Mouse (Mus musculus): ENCODE results near the gene Pnkp. TPM values are rescaled to one million over a fixed set of nuclear protein-coding genes. Genes with fewer than 3 reads are reported as not detected.

The Pnkp gene
- polyA plus RNA-seq, 1 experiment from 2014 or later, result 38.7 TPM

DNA sequence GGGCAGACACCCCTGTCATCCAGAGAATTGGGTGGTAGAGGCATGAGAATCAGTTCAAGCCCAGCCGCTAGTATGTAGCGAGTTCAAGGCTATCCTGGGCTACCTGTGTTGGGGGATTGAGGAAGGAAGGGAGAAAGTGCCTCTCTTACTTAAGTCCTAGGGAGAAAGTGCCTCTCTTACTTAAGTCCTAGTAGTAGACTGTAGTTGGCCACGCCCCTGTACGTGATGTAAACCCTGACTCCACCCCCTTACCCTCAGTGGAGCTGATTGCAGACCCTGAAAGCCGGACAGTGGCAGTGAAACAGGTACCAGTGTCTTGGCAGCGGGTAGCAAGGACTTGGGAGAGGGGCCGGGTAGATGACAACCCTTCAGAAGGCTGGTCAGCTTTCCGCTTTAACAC, 966 bp downstream of the Pnkp start:
- Histone ChIP-seq H3K36me3 (ENCODE audit: insufficient read depth, low read length) (peaks cover 20% of the 10 kb centered on the region), H3K4me3 (ENCODE audit: low read length) (peak overlapping the region; percentile 86), H3K4me2 (replicated peaks; ENCODE audit: low read depth, low read length) (peak overlapping the region; percentile 93), H3K4me1 (ENCODE audit: insufficient read depth, low read length) (peaks cover 52% of the 10 kb centered on the region), H3K9me3 (ENCODE audit: low read length) (no peaks in the 10 kb centered on the region), H3K27me3 (ENCODE audit: insufficient read depth, low read length) (no peaks in the 10 kb centered on the region), H3K9ac (replicated peaks; ENCODE audit: low read length) (peak overlapping the region; percentile 90), H3K27ac (ENCODE audit: low read length) (peak overlapping the region; percentile 95)
- no peak for ATAC-seq (ENCODE audit: low FRiP score, low TSS enrichment)
- 25% methylated on average over 8 of the region's 8 CpGs for WGBS

GRCm38 (mm10) chr7:44859896-44860295, 3.0 kb downstream of the Pnkp start:
- Histone ChIP-seq H3K4me2 (replicated peaks; ENCODE audit: low read depth, low read length) (no peak overlapping the region), H3K36me3 (ENCODE audit: insufficient read depth, low read length) (peaks cover 34% of the 10 kb centered on the region), H3K4me1 (ENCODE audit: insufficient read depth, low read length) (peaks cover 41% of the 10 kb centered on the region), H3K27ac (ENCODE audit: low read length) (no peak overlapping the region), H3K9ac (replicated peaks; ENCODE audit: low read length) (no peak overlapping the region), H3K27me3 (ENCODE audit: insufficient read depth, low read length) (no peaks in the 10 kb centered on the region), H3K4me3 (ENCODE audit: low read length) (no peak overlapping the region), H3K9me3 (ENCODE audit: low read length) (no peaks in the 10 kb centered on the region)
- no peak for ATAC-seq (ENCODE audit: low FRiP score, low TSS enrichment)
- 89% methylated on average over 11 of the region's 11 CpGs for WGBS

DNA sequence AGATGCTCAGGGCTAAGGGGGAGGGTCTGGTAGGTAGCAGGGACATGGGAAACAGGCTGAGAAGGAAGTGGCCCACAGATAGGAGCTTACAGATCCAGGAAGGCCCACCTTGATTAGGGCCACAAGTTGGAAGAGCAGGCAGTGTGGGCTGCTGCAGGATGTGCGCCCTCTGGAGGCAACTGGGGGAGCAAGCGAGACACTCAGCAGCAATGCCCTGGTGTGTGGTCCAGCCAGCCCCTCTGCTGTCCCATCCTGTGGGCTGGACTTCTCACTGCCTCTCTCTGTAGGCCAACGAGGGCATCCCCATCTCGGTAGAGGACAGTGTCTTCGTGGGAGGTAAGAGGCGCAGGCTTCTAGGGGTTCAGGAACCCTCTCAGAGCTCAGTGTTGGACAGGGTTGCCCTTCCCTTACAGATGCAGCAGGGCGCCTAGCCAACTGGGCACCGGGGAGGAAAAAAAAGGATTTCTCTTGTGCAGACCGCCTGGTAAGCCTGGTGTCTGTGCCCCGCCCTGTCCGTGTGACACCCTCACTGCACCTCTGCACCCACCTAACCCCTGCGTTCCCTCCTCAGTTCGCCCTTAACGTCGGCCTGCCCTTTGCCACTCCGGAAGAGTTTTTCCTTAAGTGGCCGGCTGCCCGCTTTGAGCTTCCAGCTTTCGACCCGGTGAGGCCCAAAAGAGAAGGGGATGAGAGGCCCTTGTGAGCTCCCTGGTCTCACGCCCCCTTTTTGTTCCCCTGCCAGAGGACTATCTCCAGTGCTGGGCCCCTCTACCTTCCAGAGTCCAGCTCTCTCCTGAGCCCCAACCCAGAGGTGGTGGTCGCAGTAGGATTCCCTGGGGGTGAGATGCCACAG, 3.9 kb downstream of the Pnkp start:
- Histone ChIP-seq H3K9ac (replicated peaks; ENCODE audit: low read length) (0 out of 2 replicates have a peak overlapping the region, but pooled peaks have one; percentile 28), H3K27me3 (ENCODE audit: insufficient read depth, low read length) (no peaks in the 10 kb centered on the region), H3K4me2 (replicated peaks; ENCODE audit: low read depth, low read length) (no peak overlapping the region), H3K4me3 (ENCODE audit: low read length) (no peak overlapping the region), H3K4me1 (ENCODE audit: insufficient read depth, low read length) (peaks cover 41% of the 10 kb centered on the region), H3K36me3 (ENCODE audit: insufficient read depth, low read length) (peaks cover 40% of the 10 kb centered on the region), H3K27ac (ENCODE audit: low read length) (peak overlapping the region; percentile 60), H3K9me3 (ENCODE audit: low read length) (no peaks in the 10 kb centered on the region)
- ATAC-seq (ENCODE audit: low FRiP score, low TSS enrichment), result peak; percentile 39
- WGBS, result 56% methylated on average over 22 of the region's 22 CpGs

DNA sequence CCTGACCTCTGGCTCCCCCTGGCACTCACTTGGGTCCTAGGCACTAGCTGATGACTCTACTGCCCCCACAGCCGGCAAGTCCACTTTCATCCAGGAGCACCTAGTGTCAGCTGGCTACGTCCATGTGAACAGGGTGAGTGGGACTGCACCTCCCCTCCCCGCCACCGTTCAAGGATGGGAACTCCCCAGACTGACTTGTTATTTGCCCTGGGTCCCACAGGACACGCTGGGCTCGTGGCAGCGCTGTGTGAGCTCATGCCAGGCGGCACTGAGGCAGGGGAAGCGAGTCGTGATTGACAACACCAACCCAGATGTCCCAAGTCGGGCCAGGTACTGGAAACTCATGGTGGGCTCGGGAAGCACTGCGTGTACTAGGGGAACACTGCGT, 4.5 kb downstream of the Pnkp start:
- peaks cover 42% of the 10 kb centered on the region for H3K4me1 ChIP-seq (ENCODE audit: insufficient read depth, low read length)
- peak overlapping the region; percentile 60; the same call in 1 of the 2 replicates for H3K27ac ChIP-seq (ENCODE audit: low read length)
- 0 out of 2 replicates have a peak overlapping the region, but pooled peaks have one; percentile 8 for H3K9ac ChIP-seq (replicated peaks; ENCODE audit: low read length)
- 76% methylated on average over 14 of the region's 14 CpGs for WGBS
- no peaks in the 10 kb centered on the region for H3K27me3 ChIP-seq (ENCODE audit: insufficient read depth, low read length)
- peaks cover 40% of the 10 kb centered on the region for H3K36me3 ChIP-seq (ENCODE audit: insufficient read depth, low read length)
- no peak overlapping the region for H3K4me3 ChIP-seq (ENCODE audit: low read length)
- no peaks in the 10 kb centered on the region for H3K9me3 ChIP-seq (ENCODE audit: low read length)
- H3K4me2 ChIP-seq (replicated peaks; ENCODE audit: low read depth, low read length), result no peak overlapping the region
- ATAC-seq (ENCODE audit: low FRiP score, low TSS enrichment), result no peak

DNA sequence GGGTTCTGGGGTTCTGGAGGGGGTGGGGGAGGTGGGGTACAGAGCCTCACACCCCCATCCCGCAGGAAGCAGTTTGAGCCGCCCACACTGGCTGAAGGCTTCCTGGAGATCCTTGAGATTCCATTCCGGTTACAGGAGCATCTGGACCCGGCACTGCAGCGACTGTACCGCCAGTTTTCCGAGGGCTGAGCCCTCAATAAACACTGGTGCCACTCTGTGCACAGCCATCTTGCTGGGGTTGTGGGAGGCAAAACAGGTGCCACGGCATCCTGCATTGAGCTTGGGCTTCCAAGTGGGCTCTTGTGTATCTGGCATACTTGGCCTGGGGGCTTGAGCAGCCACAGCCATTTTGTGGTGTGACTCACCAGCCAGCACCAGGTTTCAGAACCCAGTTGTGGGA, 5.5 kb downstream of the Pnkp start:
- 77% methylated on average over 8 of the region's 8 CpGs for WGBS
- Histone ChIP-seq H3K4me2 (replicated peaks; ENCODE audit: low read depth, low read length) (no peak overlapping the region), H3K4me1 (ENCODE audit: insufficient read depth, low read length) (peaks cover 49% of the 10 kb centered on the region), H3K9ac (replicated peaks; ENCODE audit: low read length) (no peak overlapping the region), H3K4me3 (ENCODE audit: low read length) (no peak overlapping the region), H3K9me3 (ENCODE audit: low read length) (no peaks in the 10 kb centered on the region), H3K27ac (ENCODE audit: low read length) (no peak overlapping the region), H3K27me3 (ENCODE audit: insufficient read depth, low read length) (no peaks in the 10 kb centered on the region), H3K36me3 (ENCODE audit: insufficient read depth, low read length) (peaks cover 40% of the 10 kb centered on the region)
- no peak for ATAC-seq (ENCODE audit: low FRiP score, low TSS enrichment)

GRCm38 (mm10) chr7:44863210-44863609, 6.3 kb downstream of the Pnkp start:
- no peak overlapping the region for H3K27ac ChIP-seq (ENCODE audit: low read length)
- no peak for ATAC-seq (ENCODE audit: low FRiP score, low TSS enrichment)
- H3K4me2 ChIP-seq (replicated peaks; ENCODE audit: low read depth, low read length), result no peak overlapping the region
- no peak overlapping the region for H3K9ac ChIP-seq (replicated peaks; ENCODE audit: low read length)
- peaks cover 49% of the 10 kb centered on the region for H3K4me1 ChIP-seq (ENCODE audit: insufficient read depth, low read length)
- WGBS, result 87% methylated on average over 14 of the region's 14 CpGs
- H3K27me3 ChIP-seq (ENCODE audit: insufficient read depth, low read length), result no peaks in the 10 kb centered on the region
- no peak overlapping the region for H3K4me3 ChIP-seq (ENCODE audit: low read length)
- H3K9me3 ChIP-seq (ENCODE audit: low read length), result no peaks in the 10 kb centered on the region
- peaks cover 40% of the 10 kb centered on the region for H3K36me3 ChIP-seq (ENCODE audit: insufficient read depth, low read length)

GRCm38 (mm10) chr7:44863982-44864494, 7.1 kb downstream of the Pnkp start:
- H3K4me1 ChIP-seq (ENCODE audit: insufficient read depth, low read length), result peaks cover 47% of the 10 kb centered on the region
- no peak overlapping the region for H3K4me3 ChIP-seq (ENCODE audit: low read length)
- H3K9ac ChIP-seq (replicated peaks; ENCODE audit: low read length), result no peak overlapping the region
- no peak overlapping the region for H3K27ac ChIP-seq (ENCODE audit: low read length)
- peaks cover 40% of the 10 kb centered on the region for H3K36me3 ChIP-seq (ENCODE audit: insufficient read depth, low read length)
- ATAC-seq (ENCODE audit: low FRiP score, low TSS enrichment), result no peak
- 84% methylated on average over 11 of the region's 11 CpGs for WGBS
- H3K9me3 ChIP-seq (ENCODE audit: low read length), result no peaks in the 10 kb centered on the region
- no peak overlapping the region for H3K4me2 ChIP-seq (replicated peaks; ENCODE audit: low read depth, low read length)
- H3K27me3 ChIP-seq (ENCODE audit: insufficient read depth, low read length), result no peaks in the 10 kb centered on the region

DNA sequence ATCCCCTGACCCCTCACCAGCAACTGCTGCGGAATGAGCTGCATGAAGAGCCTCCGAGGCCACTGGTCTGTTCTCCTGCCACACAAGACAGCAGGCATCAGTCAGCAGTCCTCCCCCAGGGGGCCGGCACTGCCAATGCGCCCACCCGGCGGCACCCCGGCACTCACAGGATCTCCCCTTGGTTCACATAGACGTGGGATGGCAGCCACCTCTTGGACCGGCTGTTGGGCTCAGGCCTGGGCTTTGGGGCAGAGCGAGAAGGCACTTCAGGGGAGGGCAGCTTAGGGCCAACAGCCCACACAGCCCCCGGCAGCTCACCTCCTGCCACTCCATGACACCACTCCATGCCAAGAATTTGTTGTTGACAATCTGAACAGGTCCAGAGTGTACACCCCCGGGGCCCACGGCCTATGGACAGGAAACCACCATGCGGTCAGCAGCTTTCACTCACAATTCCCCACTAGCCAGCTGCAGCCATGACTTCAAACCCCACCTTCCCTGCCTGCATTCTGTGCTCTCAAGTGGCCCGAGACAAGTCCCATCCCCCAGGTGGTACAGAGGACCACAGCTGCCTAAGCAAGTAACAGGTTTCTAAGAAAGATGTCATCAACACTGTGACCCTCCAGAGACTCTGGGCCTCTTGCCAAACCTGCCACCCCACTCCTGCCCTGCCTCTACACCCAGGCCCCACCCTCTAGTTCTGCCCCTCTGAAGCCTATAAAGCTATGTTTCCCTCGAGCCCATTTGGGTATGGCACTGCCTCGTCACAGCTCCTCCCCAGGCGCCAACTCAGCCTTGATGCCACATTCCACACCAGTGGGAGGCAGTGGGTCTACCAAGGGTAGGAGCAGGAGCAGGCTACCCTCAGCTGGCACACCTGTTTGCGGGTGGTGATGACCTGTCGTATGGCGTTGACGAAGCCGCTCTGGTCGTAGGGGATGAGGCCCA, 7.9 kb downstream of the Pnkp start:
- Histone ChIP-seq H3K9ac (replicated peaks; ENCODE audit: low read length) (no peak overlapping the region), H3K4me1 (ENCODE audit: insufficient read depth, low read length) (peaks cover 47% of the 10 kb centered on the region), H3K4me2 (replicated peaks; ENCODE audit: low read depth, low read length) (no peak overlapping the region), H3K4me3 (ENCODE audit: low read length) (no peak overlapping the region), H3K36me3 (ENCODE audit: insufficient read depth, low read length) (peaks cover 40% of the 10 kb centered on the region), H3K27ac (ENCODE audit: low read length) (no peak overlapping the region; the same call in 1 of the 2 replicates), H3K27me3 (ENCODE audit: insufficient read depth, low read length) (no peaks in the 10 kb centered on the region), H3K9me3 (ENCODE audit: low read length) (no peaks in the 10 kb centered on the region)
- WGBS, result 77% methylated on average over 24 of the region's 24 CpGs
- no peak for ATAC-seq (ENCODE audit: low FRiP score, low TSS enrichment)

DNA sequence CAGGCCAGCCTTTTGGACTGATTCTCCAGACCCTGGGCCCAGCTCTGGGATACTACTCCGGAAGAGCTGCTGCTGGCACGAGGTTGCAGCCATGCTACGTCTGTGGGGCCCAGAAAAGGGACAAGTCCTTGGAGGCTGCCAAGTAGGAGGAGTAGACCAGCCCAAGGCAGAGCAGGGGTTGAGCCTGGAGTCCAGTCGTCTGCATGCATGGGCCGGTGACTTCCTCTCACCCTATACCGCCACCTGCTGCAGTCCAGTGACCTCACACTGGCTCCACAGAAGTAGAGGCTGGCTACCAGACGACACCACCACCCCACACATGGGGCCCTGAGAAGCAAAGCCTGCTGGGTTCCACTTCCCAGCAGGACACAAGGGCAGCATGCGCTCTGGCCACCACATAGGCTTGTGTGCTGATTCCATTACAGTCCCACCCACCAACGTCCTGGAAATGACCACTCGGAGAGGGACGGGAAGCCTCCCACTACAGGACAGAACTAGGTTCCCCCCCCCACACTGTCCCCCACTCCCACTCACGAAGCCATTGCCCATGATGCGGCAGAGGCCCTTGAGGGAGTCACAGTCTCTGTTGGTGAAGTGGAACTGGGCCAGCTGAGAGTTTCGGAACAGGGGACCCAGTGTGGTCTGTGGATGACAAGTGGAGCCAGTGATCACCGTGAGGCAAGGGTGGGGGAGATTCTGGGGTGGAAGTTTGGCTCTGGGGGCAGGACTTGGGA, 9.5 kb downstream of the Pnkp start:
- Histone ChIP-seq H3K4me3 (ENCODE audit: low read length) (peak overlapping the region; percentile 71; the same call in 1 of the 2 replicates), H3K9me3 (ENCODE audit: low read length) (no peaks in the 10 kb centered on the region), H3K36me3 (ENCODE audit: insufficient read depth, low read length) (peaks cover 38% of the 10 kb centered on the region), H3K27ac (ENCODE audit: low read length) (peak overlapping the region; percentile 46), H3K4me1 (ENCODE audit: insufficient read depth, low read length) (peaks cover 47% of the 10 kb centered on the region), H3K4me2 (replicated peaks; ENCODE audit: low read depth, low read length) (peak overlapping the region; percentile 91), H3K9ac (replicated peaks; ENCODE audit: low read length) (peak overlapping the region; percentile 100), H3K27me3 (ENCODE audit: insufficient read depth, low read length) (no peaks in the 10 kb centered on the region)
- no peak for ATAC-seq (ENCODE audit: low FRiP score, low TSS enrichment)
- WGBS, result 25% methylated on average over 15 of the region's 15 CpGs
